Mouse (Mus musculus) embryo, embryonic 10 days (tissue): ENCODE measurements around the gene Nudt14.
A peak's percentile ranks its signal among the peaks of the same experiment; 100 is the strongest.

ENCODE experiments used
- DNase-seq: peaks from one replicate; pipeline ENCODE4 v3.0.0-alpha.2; 2015; ENCODE audit warnings: low spot score

Gene Nudt14

GRCm38 (mm10) chr12:112941776-112942713 is at the start of gene Nudt14:
Nudt14 (minus strand) TSS chr12:112942124.
- peak; percentile 86 for DNase-seq

GRCm38 (mm10) chr12:112991444-112991843 is 49.5 kb upstream of the Nudt14 start:
- no peak for DNase-seq

DNA sequence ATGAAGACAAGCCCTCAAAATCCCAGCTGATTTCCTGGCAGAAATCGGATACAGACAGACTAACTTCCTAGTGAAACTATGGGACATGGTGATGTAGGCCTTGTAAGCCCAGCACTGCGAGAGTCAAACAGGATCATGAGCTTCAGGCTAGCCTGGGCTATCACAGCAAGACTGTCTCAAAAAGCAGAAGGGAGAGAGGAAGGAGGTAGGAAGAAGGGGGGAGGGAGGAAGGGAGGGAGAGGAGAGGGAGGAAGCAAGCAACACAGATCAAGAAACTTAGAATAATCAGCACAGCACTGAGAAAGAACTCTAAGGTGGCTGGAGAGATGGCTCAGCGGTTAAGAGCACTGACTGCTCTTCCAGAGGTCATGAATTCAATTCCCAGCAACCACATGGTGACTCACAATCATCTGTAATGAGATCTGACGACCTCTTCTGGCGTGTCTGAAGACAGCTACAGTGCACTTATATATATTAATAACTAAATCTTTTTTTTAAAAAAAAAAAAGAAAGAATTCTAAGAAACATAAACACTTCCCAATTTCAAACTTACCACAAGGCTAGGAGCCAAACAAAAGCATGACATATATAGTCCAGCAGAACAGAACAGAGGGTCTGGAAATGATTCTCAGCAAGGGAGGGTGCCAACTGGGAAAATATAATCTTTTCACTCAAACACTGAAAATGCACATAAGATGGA is 48.9 kb upstream of the Nudt14 start:
- no peak for DNase-seq

GRCm38 (mm10) chr12:112987877-112988276 is 46.0 kb upstream of the Nudt14 start:
- DNase-seq: peak; percentile 41

- peak; percentile 26 for DNase-seq
Observed at GRCm38 (mm10) chr12:112985346-112985745, 43.4 kb upstream of the Nudt14 start.

- no peak for DNase-seq
Observed at GRCm38 (mm10) chr12:112982031-112982430, 40.1 kb upstream of the Nudt14 start.

DNA sequence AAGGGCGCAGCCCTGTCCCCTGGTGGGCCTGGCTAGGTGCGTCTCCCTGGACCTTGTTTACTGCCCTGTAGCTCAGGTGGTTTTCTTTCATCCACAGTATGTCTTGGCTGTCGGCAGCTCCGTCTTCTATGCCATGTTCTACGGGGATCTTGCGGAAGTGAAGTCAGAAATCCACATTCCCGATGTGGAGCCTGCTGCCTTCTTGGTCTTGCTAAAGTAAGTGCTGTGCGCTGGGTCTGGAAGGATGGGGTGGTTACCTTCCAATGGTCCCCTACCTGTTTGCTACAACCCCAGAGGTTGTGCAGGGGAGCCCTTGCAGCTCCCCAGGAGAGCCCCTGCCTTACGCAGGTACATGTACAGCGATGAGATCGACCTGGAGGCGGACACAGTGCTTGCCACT is 35.2 kb upstream of the Nudt14 start:
- DNase-seq: no peak

DNA sequence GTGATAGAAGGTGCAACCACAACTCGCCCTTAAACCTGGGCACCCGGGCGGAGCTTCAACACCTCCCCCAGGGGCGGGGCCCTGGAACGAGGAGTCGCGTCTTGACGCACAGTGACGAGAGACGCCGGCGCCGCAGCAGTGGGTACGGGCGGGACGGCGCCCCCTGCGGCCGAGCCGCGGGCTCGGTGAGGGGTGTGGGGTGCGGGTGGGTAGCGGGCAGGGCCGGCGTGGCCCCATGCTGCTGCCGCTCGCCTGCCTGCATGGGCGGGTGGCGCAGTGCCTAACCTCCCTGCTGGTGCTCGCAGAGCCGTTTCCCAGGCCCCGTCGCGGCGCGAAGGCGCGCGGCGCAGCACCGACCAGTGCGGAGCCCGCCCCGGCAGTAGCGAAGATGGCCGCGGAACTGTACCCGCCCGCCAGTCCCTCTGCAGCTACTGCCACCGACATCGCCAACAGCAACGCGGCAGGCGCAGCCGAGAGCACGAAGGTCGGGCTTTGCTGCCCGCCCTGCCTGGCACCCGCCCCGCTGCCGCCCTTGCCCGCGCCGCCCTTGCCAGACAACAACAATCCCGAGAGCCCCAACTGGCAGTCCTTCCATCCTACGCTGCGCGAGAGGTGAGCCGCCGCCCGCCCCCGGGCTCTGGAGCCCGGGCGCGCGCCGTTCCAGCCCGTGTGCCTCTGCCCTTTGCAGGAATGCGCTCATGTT is 34.6 kb upstream of the Nudt14 start, which contains the start of gene Btbd6:
TSS of gene Btbd6 (plus strand) at position 112 of the 703 bp plus-strand sequence.
- peak; percentile 89 for DNase-seq

- no peak for DNase-seq
Observed at GRCm38 (mm10) chr12:112974736-112975135, 32.8 kb upstream of the Nudt14 start.

DNA sequence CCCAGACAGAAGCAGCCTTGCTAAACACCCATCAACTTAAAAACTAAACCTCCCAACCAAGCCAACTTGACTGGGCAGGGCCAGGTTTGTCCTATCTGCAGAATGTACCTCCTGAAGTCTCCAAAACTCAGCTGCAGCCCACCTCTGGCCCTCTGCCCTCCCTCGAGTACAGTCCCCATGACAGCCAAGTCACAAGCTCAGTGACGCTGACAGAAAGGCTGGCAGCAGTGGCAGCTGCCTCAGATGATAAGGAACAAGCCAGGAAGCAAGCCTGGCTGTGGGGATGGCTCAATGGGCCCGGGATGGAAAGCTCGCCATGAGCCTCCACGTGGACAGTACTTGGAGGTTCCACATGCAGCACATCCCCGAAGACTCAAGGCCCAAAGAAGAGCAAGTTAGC is 27.7 kb upstream of the Nudt14 start:
- no peak for DNase-seq

- DNase-seq: no peak
Observed at GRCm38 (mm10) chr12:112968943-112969342, 27.0 kb upstream of the Nudt14 start.

GRCm38 (mm10) chr12:112965783-112966182 is 23.9 kb upstream of the Nudt14 start:
- DNase-seq: no peak

DNA sequence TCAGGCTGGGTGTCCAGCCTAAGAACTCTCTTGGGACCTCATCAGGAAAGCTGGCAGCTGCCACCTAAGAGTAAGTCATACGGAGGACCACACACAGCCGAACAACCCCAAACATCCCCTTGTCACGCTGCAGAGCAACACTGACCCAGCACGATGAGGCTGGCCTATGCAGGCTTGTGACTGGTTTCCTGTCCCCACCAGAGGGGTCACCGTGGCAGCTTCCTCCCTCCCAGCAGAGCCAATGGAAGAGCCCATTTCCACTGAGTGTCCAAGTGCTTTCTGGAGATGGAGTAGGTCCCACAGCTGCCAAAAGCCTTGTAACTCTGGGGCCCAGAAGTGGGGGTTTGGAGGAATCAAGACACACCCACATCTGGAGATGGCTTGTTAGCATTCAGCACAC is 19.9 kb upstream of the Nudt14 start:
- DNase-seq: no peak

GRCm38 (mm10) chr12:112961428-112961827 is 19.5 kb upstream of the Nudt14 start:
- DNase-seq: no peak

DNA sequence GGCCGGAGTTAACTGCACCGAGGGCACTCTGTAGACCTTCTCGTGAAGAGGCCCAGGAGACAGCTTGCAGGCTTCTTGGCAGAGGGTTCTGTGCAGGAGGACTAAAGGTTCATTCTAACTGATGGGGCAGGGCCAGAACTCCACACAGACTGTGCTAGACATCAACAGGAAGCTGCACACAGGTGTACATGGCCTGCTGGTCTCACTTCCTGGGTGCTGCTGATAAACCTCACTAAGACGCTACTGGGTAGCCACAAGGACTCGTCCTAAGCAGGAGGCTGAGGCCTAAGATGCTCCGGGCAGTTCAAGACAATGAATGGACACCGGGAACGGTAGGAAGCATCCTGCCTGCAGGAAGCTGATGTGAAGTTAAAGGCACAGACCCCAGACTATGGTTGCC is 17.5 kb upstream of the Nudt14 start:
- no peak for DNase-seq

- DNase-seq: peak; percentile 61
Observed at GRCm38 (mm10) chr12:112958303-112958702, 16.4 kb upstream of the Nudt14 start.

- peak; percentile 79 for DNase-seq
Observed at GRCm38 (mm10) chr12:112955800-112956199, 13.9 kb upstream of the Nudt14 start.

- no peak for DNase-seq
Observed at GRCm38 (mm10) chr12:112952926-112953565, 11.1 kb upstream of the Nudt14 start.

DNA sequence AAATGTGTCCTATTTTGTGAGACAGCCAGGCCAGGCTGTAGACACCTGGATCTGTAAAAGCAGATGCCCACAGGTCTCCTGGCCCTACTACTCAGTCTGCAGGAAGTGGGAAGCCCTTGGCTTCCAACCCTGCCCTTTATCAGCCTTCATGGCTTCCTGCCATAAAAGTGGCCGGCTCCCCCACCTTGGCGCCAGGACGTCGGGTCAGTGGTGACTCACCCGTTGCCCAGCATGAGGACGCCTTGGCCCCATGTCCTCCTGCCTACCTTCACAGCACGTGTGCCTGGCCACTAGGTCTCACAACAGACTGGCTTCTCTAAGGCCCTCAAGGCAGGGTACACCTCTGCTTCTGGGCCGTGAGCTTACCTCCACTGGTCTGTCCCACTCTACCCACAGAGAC is 10.5 kb upstream of the Nudt14 start:
- no peak for DNase-seq

- DNase-seq: no peak
Observed at GRCm38 (mm10) chr12:112951150-112951842, 9.4 kb upstream of the Nudt14 start.

- DNase-seq: no peak
Observed at GRCm38 (mm10) chr12:112950761-112951129, 8.8 kb upstream of the Nudt14 start.
